Mouse (Mus musculus): Measurements from ENCODE around the gene Wdr18. TPM values are rescaled to one million over a fixed set of nuclear protein-coding genes. Genes with fewer than 3 reads are reported as not detected.
A peak's percentile ranks its signal among the peaks of the same experiment; 100 is the strongest.

Gene Wdr18
- total RNA-seq, 2 experiments from 2014 or later = 20.5 to 30.1 TPM

- DNase-seq (ENCODE audit: low spot score) = no peak
- intact Hi-C loops (cut with DNase I) = loop anchor here (5.0 kb wide), 1 partner anchor 148 kb away; the partner anchor contains the start of gene Atp5d
Observed at GRCm38 (mm10) chr10:79989272-79989786, 29.4 kb downstream of the Wdr18 start.

GRCm38 (mm10) chr10:79989870-79990269 lies 29.9 kb downstream of the Wdr18 start:
- intact Hi-C loops (cut with DNase I) = loop anchor here (5.0 kb wide), 1 partner anchor 147 kb away; the partner anchor contains the start of gene Atp5d
- DNase-seq (ENCODE audit: low spot score) = no peak

GRCm38 (mm10) chr10:79991099-79991498 lies 31.1 kb downstream of the Wdr18 start:
- no peak for DNase-seq (ENCODE audit: low spot score)
- intact Hi-C loops (cut with DNase I) = no loop called here

- DNase-seq (ENCODE audit: low spot score) = no peak
- intact Hi-C loops (cut with DNase I) = no loop called here
Observed at GRCm38 (mm10) chr10:79991548-79991947, 31.6 kb downstream of the Wdr18 start.

GRCm38 (mm10) chr10:79994397-79995115 lies 34.6 kb downstream of the Wdr18 start:
- DNase-seq (ENCODE audit: low spot score) = no peak
- intact Hi-C loops (cut with DNase I) = loop anchor here (5.0 kb wide), 1 partner anchor 38 kb away; no protein-coding TSS in a partner anchor

- intact Hi-C loops (cut with DNase I) = loop anchor here (5.0 kb wide), 1 partner anchor 37 kb away; no protein-coding TSS in a partner anchor
- DNase-seq (ENCODE audit: low spot score) = no peak
Observed at GRCm38 (mm10) chr10:79995636-79996035, 35.7 kb downstream of the Wdr18 start.

GRCm38 (mm10) chr10:79996272-79997033 lies 36.5 kb downstream of the Wdr18 start, which contains the start of gene Abca7:
Gene Abca7 (plus strand): TSS chr10:79996494.
- DNase-seq (ENCODE audit: low spot score) = peak; percentile 92
- intact Hi-C loops (cut with DNase I) = loop anchor here (5.0 kb wide), 1 partner anchor 36 kb away; no protein-coding TSS in a partner anchor

GRCm38 (mm10) chr10:79997034-79997760 lies 37.2 kb downstream of the Wdr18 start:
- intact Hi-C loops (cut with DNase I) = loop anchor here (5.0 kb wide), 1 partner anchor 35 kb away; no protein-coding TSS in a partner anchor

GRCm38 (mm10) chr10:79997819-79998218 lies 37.9 kb downstream of the Wdr18 start:
- no peak for DNase-seq (ENCODE audit: low spot score)
- intact Hi-C loops (cut with DNase I) = loop anchor here (5.0 kb wide), 1 partner anchor 34 kb away; no protein-coding TSS in a partner anchor

More at GRCm38 (mm10) chr10:79997034-79997760, 37.2 kb downstream of the Wdr18 start:
- peak; percentile 60 for DNase-seq (ENCODE audit: low spot score)

- DNase-seq (ENCODE audit: low spot score) = no peak
- intact Hi-C loops (cut with DNase I) = no loop called here
Observed at GRCm38 (mm10) chr10:80001945-80002344, 42.0 kb downstream of the Wdr18 start.

- no peak for DNase-seq (ENCODE audit: low spot score)
- intact Hi-C loops (cut with DNase I) = no loop called here
Observed at GRCm38 (mm10) chr10:80002829-80003228, 42.9 kb downstream of the Wdr18 start.

- DNase-seq (ENCODE audit: low spot score) = no peak
- intact Hi-C loops (cut with DNase I) = no loop called here
Observed at GRCm38 (mm10) chr10:80003374-80004232, 43.7 kb downstream of the Wdr18 start.

- intact Hi-C loops (cut with DNase I) = no loop called here
- no peak for DNase-seq (ENCODE audit: low spot score)
Observed at GRCm38 (mm10) chr10:80004233-80004705, 44.3 kb downstream of the Wdr18 start.

GRCm38 (mm10) chr10:80011740-80012139 lies 51.8 kb downstream of the Wdr18 start:
- DNase-seq (ENCODE audit: low spot score) = no peak
- intact Hi-C loops (cut with DNase I) = no loop called here

- DNase-seq (ENCODE audit: low spot score) = no peak
- intact Hi-C loops (cut with DNase I) = no loop called here
Observed at GRCm38 (mm10) chr10:80013609-80014008, 53.7 kb downstream of the Wdr18 start.

GRCm38 (mm10) chr10:80014484-80015290 lies 54.7 kb downstream of the Wdr18 start:
- no peak for DNase-seq (ENCODE audit: low spot score)
- intact Hi-C loops (cut with DNase I) = no loop called here

- DNase-seq (ENCODE audit: low spot score) = no peak
- intact Hi-C loops (cut with DNase I) = no loop called here
Observed at GRCm38 (mm10) chr10:80015583-80015982, 55.6 kb downstream of the Wdr18 start.

GRCm38 (mm10) chr10:80016511-80016910 lies 56.6 kb downstream of the Wdr18 start, which contains the start of gene Arhgap45:
Gene Arhgap45 (plus strand): TSS chr10:80016653.
- intact Hi-C loops (cut with DNase I) = no loop called here
- no peak for DNase-seq (ENCODE audit: low spot score)

Data from heart, postnatal 25 days (tissue).